In genomic region chr4:116650924-116651796, GRCm38 (mm10) we compare ENCODE assay signal across 8 mouse cellular contexts. TPM values are rescaled to one million over a fixed set of nuclear protein-coding genes. Genes with fewer than 3 reads are reported as not detected.
DNase-seq lines count a peak whose midpoint lies in the region; ATAC-seq lines count a peak whose summit lies in the region.

Gene Akr1a1, minus strand, starts transcription at chr4:116651680.

- peaks cover 10% of the 10 kb centered on the region for H3K4me1 ChIP-seq in brown adipose tissue, adult 24 weeks (ENCODE audit: control insufficient read depth, insufficient read depth, insufficient read length, low read length)
- peaks cover 4 to 20% of the 10 kb centered on the region in 2 experiments for H3K4me1 ChIP-seq in heart, embryonic 14.5 days (ENCODE audit: control insufficient read depth in 2 of 2, insufficient read depth in 2 of 2, low read length in 2 of 2)
- peaks cover 60% of the 10 kb centered on the region for H3K4me1 ChIP-seq in liver, embryonic 13.5 days (replicated peaks)
- peaks cover 20% of the 10 kb centered on the region for H3K4me1 ChIP-seq in stomach, embryonic 16.5 days (ENCODE audit: control insufficient read depth, insufficient read depth, low read length)

- H3K9me3 ChIP-seq in heart, embryonic 14.5 days (ENCODE audit: control insufficient read depth, low read length), result no peaks in the 10 kb centered on the region
- H3K9me3 ChIP-seq in liver, embryonic 13.5 days (replicated peaks), result no peaks in the 10 kb centered on the region
- no peaks in the 10 kb centered on the region for H3K9me3 ChIP-seq in stomach, embryonic 16.5 days (replicated peaks; ENCODE audit: control insufficient read depth, low read length)

- peak; percentile 88 for DNase-seq in CD4-positive, CD25-positive, alpha-beta regulatory T cell, adult 2 months (ENCODE audit: low read depth, low spot score)
- DNase-seq in fibroblast of lung, adult 2 months (ENCODE audit: low read depth), result peak; percentile 80
- DNase-seq in kidney, postnatal 14 days, result peak; percentile 96
- peak; percentile 79 for DNase-seq in liver, embryonic 13.5 days
- DNase-seq in neural tube, embryonic 10.5 days (ENCODE audit: extremely low spot score, low spot score), result peak; percentile 87

- peak within 1 kb of the TSS; percentile 96 for H3K27ac ChIP-seq in brown adipose tissue, adult 24 weeks (replicated peaks; ENCODE audit: low read depth, low read length)
- peak within 1 kb of the TSS; percentile 90 to 95 for H3K27ac ChIP-seq in heart, embryonic 14.5 days (replicated peaks in 1 of 2; ENCODE audit: control insufficient read depth in 1 of 2, insufficient read depth in 1 of 2, low read depth in 2 of 2, low read length in 2 of 2)
- peak within 1 kb of the TSS; percentile 83 for H3K27ac ChIP-seq in liver, embryonic 13.5 days
- H3K27ac ChIP-seq in stomach, embryonic 16.5 days (ENCODE audit: low read length), result peak within 1 kb of the TSS; percentile 96

- H3K36me3 ChIP-seq in heart, embryonic 14.5 days (ENCODE audit: control insufficient read depth, insufficient read depth, low read length), result peaks cover 33% of the 10 kb centered on the region
- H3K36me3 ChIP-seq in liver, embryonic 13.5 days, result peaks cover 26% of the 10 kb centered on the region
- no peaks in the 10 kb centered on the region for H3K36me3 ChIP-seq in stomach, embryonic 16.5 days (ENCODE audit: control insufficient read depth, insufficient read depth, low read length)

- peak; percentile 99 for ATAC-seq in heart, embryonic 14.5 days (ENCODE audit: insufficient number of reproducible peaks, insufficient read depth, low FRiP score, low read depth)
- peak; percentile 92 for ATAC-seq in liver, embryonic 13.5 days (ENCODE audit: low read depth)
- peak; percentile 98 for ATAC-seq in stomach, embryonic 16.5 days (ENCODE audit: insufficient read depth, low FRiP score)

- H3K4me2 ChIP-seq in heart, embryonic 14.5 days (ENCODE audit: low read length), result peak within 1 kb of the TSS; percentile 66
- H3K4me2 ChIP-seq in liver, embryonic 13.5 days, result peak within 1 kb of the TSS; percentile 75
- H3K4me2 ChIP-seq in stomach, embryonic 16.5 days (ENCODE audit: low read depth, low read length), result peak within 1 kb of the TSS; percentile 89

- under 1% methylated on average over 39 of the region's 39 CpGs for WGBS in heart, embryonic 14.5 days
- under 1% methylated on average over 39 of the region's 39 CpGs for WGBS in liver, embryonic 13.5 days (ENCODE audit: insufficient replicate concordance)
- under 1% methylated on average over 39 of the region's 39 CpGs for WGBS in stomach, embryonic 16.5 days

- H3K9ac ChIP-seq in heart, embryonic 14.5 days (ENCODE audit: low read length), result peak within 1 kb of the TSS; percentile 98
- H3K9ac ChIP-seq in liver, embryonic 13.5 days, result peak within 1 kb of the TSS; percentile 85
- peak within 1 kb of the TSS; percentile 96 for H3K9ac ChIP-seq in stomach, embryonic 16.5 days (ENCODE audit: low read length)

- peak within 1 kb of the TSS; percentile 97 for H3K4me3 ChIP-seq in brown adipose tissue, adult 24 weeks (ENCODE audit: insufficient read depth, low read depth, low read length)
- peak within 1 kb of the TSS; percentile 80 to 95 for H3K4me3 ChIP-seq in heart, embryonic 14.5 days (ENCODE audit: control insufficient read depth in 1 of 2, insufficient read depth in 1 of 2, low read depth in 1 of 2, low read length in 2 of 2)
- H3K4me3 ChIP-seq in liver, embryonic 13.5 days (replicated peaks), result peak within 1 kb of the TSS; percentile 82
- peak within 1 kb of the TSS; percentile 85 for H3K4me3 ChIP-seq in stomach, embryonic 16.5 days (replicated peaks; ENCODE audit: low read length)

- H3K27me3 ChIP-seq in heart, embryonic 14.5 days (ENCODE audit: control insufficient read depth, insufficient read depth, low read length), result no peaks in the 10 kb centered on the region
- H3K27me3 ChIP-seq in liver, embryonic 13.5 days, result no peaks in the 10 kb centered on the region
- H3K27me3 ChIP-seq in stomach, embryonic 16.5 days (ENCODE audit: control insufficient read depth, insufficient read depth, low read length), result no peaks in the 10 kb centered on the region

RNA-seq across cellular contexts. Expression of gene Akr1a1, which starts in this region (rescaled TPM):
- polyA plus RNA-seq in brown adipose tissue, adult 24 weeks (2012; ENCODE audit: insufficient read depth, insufficient read length, missing spikeins), result 444 and 532 TPM in 2 replicates
- polyA plus RNA-seq in heart, embryonic 14.5 days (2014; fragmentation: Nextera tagmentation; extraction: Ambion mirVana), result 620 and 648 TPM in 2 replicates
- polyA plus RNA-seq in liver, embryonic 13.5 days (2015; fragmentation: Nextera tagmentation; extraction: Ambion mirVana), result 273 and 281 TPM in 2 replicates
- 784 and 808 TPM in 2 replicates for polyA plus RNA-seq in stomach, embryonic 16.5 days (2015; fragmentation: Nextera tagmentation; extraction: Ambion mirVana)

Comparison
In these comparisons a context has a peak if more than half of its experiments do, and no peak if none do; other contexts are left out.
1. Peak in every context shown above with its lines: DNase-seq, ATAC-seq, H3K4me3 ChIP-seq and H3K27ac ChIP-seq.